Mouse (Mus musculus) thymus, adult 2 months (tissue): Measurements from ENCODE around the gene Rpl26.

Experiments
- CTCF ChIP-seq: fragments of 200-500 bp; IDR thresholded peaks from 2 replicates; pipeline ENCODE4 v1.5.1; 2012; ENCODE audit warnings: mild to moderate bottlenecking, control low read depth, low read length, moderate library complexity, borderline replicate concordance; ENCODE audit not compliant: control insufficient read depth, poor library complexity, insufficient read depth; ENCODE audit errors: extremely low read depth
- POLR2A ChIP-seq: fragments of 200-500 bp; IDR thresholded peaks from 2 replicates; pipeline ENCODE4 v1.6.1; 2012; ENCODE audit warnings: mild to moderate bottlenecking, low read length, control low read depth, moderate library complexity; ENCODE audit not compliant: control insufficient read depth, poor library complexity, insufficient read depth; ENCODE audit errors: extremely low read depth

- no peak for TF ChIP-seq CTCF
- TF ChIP-seq POLR2A = no peak
These were observed 21.8 kb downstream of the Rpl26 start for GRCm38 (mm10) chr11:68923191-68923590.
